Mouse (Mus musculus) G1E (cell line): ENCODE results near the gene Vac14.

Experiments used
- CTCF ChIP-seq: IDR thresholded peaks from 2 replicates; pipeline ENCODE4 v1.5.1; 2012; ENCODE audit warnings: low read depth, low read length, inconsistent platforms, mixed read lengths
- GATA1 ChIP-seq: IDR thresholded peaks from 2 replicates; pipeline ENCODE4 v1.6.1; 2012; ENCODE audit warnings: borderline replicate concordance, low read length, inconsistent platforms, mixed read lengths
- GATA2 ChIP-seq: IDR thresholded peaks from 2 replicates; pipeline ENCODE4 v1.6.1; 2012; ENCODE audit warnings: low read depth, low read length, inconsistent platforms, borderline replicate concordance
- POLR2AphosphoS5 ChIP-seq: IDR thresholded peaks from 2 replicates; pipeline ENCODE4 v1.6.1; 2012; ENCODE audit warnings: low read depth, low read length, inconsistent platforms; ENCODE audit not compliant: insufficient replicate concordance
- TAL1 ChIP-seq: conservative IDR thresholded peaks from 2 replicates; pipeline ENCODE4 v1.6.1; 2012; ENCODE audit warnings: low read depth, low read length, inconsistent platforms, mixed read lengths

GRCm38 (mm10) chr8:110657661-110658060 is 39.3 kb downstream of the Vac14 start:
- TF ChIP-seq TAL1 (no peak), GATA1 (no peak), CTCF (no peak), POLR2AphosphoS5 (no peak), GATA2 (no peak)
